Mouse (Mus musculus) frontal cortex, postnatal 25 days (tissue): ENCODE measurements at regions not wholly inside any gene's neighbourhood (a gene's known extent, or its start where the extent isn't known, plus 50 kb on each side); places are given as distances from the start of the nearest gene placed in this dataset.

Source experiments
- DNase-seq, 2 experiments: peaks; one replicate each; pipeline ENCODE4 v3.0.0; 2022; ENCODE audit warnings: low spot score in 2 of 2

GRCm38 (mm10) chr17:9995321-9995720 lies 324.3 kb downstream of the Qk start:
- DNase-seq: no peak

- DNase-seq: no peak
Measured at GRCm38 (mm10) chr17:9990744-9991143, 321.2 kb upstream of the Pabpc6 start.

- no peak for DNase-seq
Measured at GRCm38 (mm10) chr17:9981273-9981672, 311.8 kb upstream of the Pabpc6 start.

DNA sequence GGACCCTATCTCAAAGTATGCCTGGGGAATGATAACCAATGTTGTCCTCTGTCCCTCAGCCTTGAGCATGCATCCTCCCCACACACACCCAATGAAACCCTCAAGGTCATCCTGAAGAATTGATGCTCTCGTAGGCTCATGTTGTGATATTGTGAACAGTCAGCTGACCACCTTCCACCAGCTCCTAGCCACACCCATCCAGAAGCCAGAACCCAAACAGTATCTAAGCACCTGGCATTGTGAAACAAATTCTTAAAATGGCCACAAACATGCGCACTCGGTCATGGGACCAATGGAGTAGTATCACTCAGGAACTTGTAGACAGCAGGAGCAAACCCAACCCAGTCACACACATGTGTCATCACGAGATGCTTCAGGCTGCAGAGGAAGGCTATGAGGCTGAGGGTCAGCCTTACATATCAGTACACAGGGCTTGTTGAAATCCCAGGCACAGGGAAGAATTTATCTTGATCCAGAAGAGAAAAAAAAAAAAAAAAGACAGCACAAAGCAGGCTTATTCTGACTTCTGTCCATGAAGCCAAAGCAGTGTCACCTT lies 307.4 kb upstream of the Pabpc6 start:
- no peak for DNase-seq

- DNase-seq: no peak
Measured at GRCm38 (mm10) chr17:9975995-9976394, 306.5 kb upstream of the Pabpc6 start.

DNA sequence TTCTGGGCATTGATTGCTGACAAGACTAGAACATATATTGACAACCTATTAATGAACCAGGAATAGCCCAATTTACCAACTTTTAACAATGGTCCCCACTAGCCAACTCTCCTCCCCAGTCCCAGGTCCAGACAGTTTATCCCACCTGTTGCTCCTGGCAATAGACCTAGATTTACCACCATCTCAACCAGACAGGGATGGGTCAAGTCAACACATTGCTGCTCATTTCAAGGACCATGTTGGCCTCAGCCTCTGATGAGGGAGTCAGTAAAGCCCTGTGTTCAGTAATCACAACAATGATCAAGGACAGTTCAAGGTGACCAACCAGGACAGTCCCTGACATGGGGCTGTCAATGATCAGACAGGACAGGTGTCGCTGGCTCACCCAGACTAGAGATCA lies 305.6 kb upstream of the Pabpc6 start:
- DNase-seq: no peak

- no peak for DNase-seq
Measured at GRCm38 (mm10) chr17:9967988-9968387, 298.5 kb upstream of the Pabpc6 start.

GRCm38 (mm10) chr17:9962893-9963436 lies 293.4 kb upstream of the Pabpc6 start:
- no peak for DNase-seq

- no peak for DNase-seq
Measured at GRCm38 (mm10) chr17:9948985-9949667, 279.6 kb upstream of the Pabpc6 start.

- DNase-seq: no peak
Measured at GRCm38 (mm10) chr17:9947609-9948008, 278.1 kb upstream of the Pabpc6 start.

DNA sequence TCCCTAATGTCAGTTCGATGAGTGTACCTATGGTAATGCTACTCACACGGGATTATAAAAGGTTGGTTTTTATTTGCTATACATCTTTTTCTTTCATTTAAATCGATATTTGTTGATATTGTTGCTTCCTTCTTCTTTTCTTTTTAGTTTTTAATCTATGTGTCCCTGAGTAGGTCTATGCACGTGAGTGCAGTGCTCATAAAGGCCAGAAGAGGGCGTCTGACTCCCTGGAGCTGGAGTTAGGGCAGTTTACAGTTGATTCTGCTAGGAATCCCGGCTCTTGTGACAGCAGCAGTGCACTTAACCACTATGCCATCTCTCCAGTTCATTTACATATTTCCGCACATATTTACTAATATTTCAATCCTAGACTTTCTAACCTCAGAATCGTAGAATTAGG lies 275.0 kb upstream of the Pabpc6 start:
- no peak for DNase-seq

- no peak for DNase-seq
Measured at GRCm38 (mm10) chr17:9942171-9942570, 272.7 kb upstream of the Pabpc6 start.

DNA sequence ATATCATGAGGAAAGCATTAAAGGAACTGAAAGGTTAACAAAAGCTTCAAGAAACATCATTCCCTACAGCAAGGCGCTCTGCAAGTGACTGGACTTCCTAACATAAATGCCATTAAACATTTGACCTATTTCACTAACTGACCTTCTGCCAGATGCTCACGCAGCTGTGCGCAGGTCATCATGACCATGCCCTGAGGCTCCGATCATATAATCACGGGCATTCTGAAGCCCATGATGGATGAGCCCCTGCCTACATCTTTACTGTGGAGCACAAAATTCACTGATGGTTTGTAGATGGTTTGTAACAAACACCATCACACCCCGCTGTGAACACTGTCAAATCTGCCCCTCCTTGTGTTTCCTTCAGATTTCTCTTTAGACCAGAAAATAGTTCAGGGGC lies 270.1 kb upstream of the Pabpc6 start:
- no peak for DNase-seq

- DNase-seq: no peak
Measured at GRCm38 (mm10) chr17:9938426-9938825, 268.9 kb upstream of the Pabpc6 start.

DNA sequence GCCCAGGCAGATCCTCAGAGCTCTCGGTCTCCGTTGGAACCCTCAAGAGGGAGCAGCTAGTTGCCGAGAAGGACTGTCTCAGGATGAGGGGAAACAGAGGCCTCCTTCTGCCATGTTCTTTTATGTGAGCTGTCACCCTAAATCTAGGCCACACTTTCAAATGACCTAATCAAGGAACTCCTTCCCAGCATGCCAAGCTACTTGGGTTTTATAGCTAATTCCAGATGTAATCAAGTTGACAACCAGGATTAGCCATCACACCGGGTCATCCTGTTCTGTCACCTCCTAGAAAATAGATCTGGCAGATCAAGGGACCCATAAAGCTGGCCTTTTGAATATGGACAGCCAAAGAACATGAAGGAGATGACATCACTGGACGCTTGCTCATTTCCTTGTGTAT lies 267.7 kb upstream of the Pabpc6 start:
- no peak for DNase-seq

DNA sequence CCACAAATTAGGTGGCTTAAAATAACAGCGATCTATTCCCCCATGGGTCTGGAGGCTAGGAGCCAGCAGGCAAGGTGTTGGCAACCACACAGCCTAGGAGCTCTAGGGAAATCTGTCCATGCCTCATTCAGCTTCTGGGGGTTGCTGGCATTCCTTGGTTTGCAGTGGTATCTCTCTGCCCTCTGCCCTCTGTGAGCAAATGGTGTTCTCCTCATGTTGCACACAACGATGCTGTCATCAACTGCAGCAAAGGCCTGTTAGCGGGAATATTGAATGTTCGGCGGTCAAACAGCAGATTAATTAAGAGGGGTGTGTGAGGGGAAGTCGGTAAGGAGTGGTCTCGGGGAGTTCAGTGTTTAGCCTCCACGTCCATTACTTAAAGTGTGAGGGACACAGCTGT lies 262.7 kb upstream of the Pabpc6 start:
- DNase-seq: no peak

GRCm38 (mm10) chr17:9931526-9931925 lies 262.0 kb upstream of the Pabpc6 start:
- no peak for DNase-seq

GRCm38 (mm10) chr17:9929448-9930088 lies 260.1 kb upstream of the Pabpc6 start:
- DNase-seq: no peak

DNA sequence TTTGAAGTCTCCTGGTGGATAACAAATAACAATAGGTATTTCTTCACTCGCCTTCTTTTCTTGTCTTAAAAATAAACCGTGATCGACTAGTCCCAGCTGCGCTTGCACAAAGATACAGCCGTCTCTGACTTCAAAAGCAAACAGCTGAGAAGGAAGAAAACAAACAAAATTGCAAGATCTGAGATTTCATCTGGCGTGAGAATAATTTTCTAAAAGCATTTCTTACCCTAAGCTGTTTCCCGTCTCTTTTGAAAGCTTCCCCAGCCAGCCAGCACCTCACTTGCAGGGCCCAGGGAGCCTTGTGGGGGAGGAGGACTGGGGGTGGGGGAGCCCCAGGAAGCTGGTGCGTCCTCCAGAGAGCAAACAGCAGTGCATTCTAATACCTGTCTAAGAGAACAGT lies 258.2 kb upstream of the Pabpc6 start:
- no peak for DNase-seq

DNA sequence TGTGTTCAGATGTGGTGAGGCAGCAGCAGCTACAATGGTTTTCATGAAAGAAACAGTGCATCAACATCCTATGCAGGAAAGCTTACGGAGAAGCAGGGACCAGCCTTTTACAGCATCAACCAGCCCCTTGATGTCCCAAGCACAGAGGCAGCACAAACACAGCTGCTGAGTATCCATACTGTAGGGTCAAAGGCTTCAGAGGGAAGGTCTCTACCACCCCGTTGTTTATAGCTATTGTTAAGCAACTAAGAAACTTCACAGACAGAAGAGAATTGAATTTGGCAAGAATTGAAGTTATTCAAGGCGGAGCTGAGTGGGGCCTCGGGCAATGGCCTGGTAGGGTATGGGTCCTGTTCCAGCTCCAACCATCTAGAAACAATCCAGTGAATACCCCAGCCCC lies 256.8 kb upstream of the Pabpc6 start:
- DNase-seq: no peak

GRCm38 (mm10) chr17:9921326-9921725 lies 251.8 kb upstream of the Pabpc6 start:
- no peak for DNase-seq

DNA sequence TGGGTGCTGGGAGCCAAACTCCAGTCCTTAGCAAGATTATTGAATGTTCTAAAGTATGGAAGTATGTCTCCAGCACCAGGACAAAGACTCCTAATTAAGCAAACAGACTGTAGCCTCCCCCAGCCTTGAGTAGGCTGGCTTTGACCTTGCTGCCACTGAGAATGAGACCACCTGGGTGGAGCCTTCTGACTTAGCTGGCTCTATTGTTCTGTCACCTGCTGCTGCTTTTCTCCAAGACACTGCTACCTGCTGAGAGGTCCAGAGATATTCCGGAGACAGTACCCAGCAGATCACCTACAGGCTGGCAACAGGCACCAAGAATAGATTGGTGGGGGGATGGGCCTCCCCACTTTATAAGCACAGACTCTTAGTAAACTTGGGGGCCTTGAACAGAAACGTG lies 247.5 kb upstream of the Pabpc6 start:
- no peak for DNase-seq

GRCm38 (mm10) chr17:9910856-9911255 lies 241.3 kb upstream of the Pabpc6 start:
- DNase-seq: no peak
